Mouse (Mus musculus) liver, embryonic 14.5 days (tissue): ENCODE data around the gene Olfr1094.

Experiments
- CTCF ChIP-seq: IDR thresholded peaks from 2 replicates; pipeline ENCODE4 v1.5.1; 2016; ENCODE audit warnings: antibody characterized with exemption, low read depth, control low read depth
- EP300 ChIP-seq: IDR thresholded peaks from 2 replicates; pipeline ENCODE4 v1.6.1; 2016; ENCODE audit warnings: antibody characterized with exemption, low read depth

GRCm38 (mm10) chr2:86851596-86851995 lies 27.1 kb downstream of the Olfr1094 start, which contains the start of gene Olfr1095:
- TF ChIP-seq CTCF: no peak
- no peak for TF ChIP-seq EP300
